Mouse (Mus musculus): ENCODE measurements around the gene Axl.

Axl gene

DNA sequence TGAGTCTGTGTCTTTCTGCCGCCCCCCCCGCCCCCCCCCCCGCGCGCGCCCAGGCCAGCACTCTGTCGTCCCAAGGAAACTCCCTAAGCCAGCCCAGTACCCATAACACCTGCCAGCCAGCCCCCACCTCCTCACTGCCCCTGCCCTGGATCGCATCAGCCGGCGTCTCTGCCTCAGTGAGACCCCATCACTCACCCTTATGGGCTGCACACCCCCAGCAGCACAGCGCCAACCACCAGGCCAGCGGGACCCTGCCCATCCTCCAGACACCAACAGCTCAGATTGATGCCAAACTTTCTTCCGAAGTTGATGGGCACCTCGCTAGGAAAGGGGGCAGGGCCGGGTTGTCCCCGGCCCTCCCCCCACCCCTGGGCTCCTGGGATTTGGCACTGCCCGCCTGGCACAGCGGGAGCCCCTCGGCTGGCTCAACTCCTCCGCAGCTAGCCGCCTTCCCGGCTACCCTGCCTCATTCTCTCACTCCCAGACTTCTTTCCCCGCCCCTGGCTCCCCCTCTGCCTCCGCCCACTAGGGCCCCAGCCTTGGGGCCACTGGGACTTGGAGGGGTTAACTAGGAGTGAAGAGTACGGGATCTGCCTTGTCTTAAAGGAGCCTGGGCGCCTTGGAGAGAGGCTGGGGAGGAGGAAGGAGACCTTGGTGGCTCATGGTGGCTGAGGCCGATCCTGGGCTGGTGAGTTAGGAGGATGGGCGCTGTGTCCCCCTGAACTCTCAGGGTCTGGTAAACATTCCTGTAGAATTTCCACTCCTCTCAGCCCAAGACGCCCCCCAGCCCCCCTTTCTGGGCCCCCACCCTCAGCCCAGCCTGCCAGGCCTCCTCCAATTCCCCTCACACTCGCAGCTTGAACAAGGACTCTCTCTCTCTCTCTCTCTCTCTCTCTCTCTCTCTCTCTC, at the start of gene Axl:
Gene Axl (minus strand): TSS at position 486 of the 909 bp plus-strand sequence.
- no peak for DNase-seq (ENCODE audit: low read depth, low spot score)

DNA sequence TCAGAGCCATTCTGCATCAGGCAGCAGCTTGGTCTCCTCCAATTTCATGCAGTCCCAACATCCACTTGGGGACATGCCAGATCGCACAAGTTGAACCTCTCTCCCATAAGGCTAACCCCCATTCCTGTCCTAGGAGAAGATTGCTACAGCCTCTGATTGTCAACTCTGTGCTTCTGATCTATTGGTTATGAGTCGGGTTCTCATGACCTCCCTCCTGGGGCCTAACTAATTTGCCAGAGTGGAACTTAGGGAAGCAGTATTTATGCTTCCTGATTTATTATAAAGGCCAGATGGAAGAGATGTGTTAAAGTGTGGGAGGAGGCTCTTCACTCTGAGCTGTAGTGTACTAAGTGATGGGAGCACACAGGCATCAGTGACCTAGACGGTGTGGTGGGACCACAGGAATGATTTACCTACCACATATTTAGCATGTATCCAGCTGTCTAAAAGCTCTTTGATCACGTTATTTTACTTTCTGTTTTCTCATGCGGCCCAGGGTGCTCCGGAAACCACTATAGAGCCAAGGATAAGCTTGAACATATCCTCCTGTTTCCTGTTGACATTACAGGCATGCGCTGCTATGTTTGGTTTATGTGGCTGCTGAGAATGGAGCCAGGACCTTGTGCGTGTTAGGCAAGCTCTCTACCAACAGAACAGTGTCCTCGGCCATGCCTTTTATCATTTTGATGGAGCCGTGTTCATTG, 46.8 kb upstream of the Axl start:
- no peak for DNase-seq (ENCODE audit: low read depth, low spot score)

DNA sequence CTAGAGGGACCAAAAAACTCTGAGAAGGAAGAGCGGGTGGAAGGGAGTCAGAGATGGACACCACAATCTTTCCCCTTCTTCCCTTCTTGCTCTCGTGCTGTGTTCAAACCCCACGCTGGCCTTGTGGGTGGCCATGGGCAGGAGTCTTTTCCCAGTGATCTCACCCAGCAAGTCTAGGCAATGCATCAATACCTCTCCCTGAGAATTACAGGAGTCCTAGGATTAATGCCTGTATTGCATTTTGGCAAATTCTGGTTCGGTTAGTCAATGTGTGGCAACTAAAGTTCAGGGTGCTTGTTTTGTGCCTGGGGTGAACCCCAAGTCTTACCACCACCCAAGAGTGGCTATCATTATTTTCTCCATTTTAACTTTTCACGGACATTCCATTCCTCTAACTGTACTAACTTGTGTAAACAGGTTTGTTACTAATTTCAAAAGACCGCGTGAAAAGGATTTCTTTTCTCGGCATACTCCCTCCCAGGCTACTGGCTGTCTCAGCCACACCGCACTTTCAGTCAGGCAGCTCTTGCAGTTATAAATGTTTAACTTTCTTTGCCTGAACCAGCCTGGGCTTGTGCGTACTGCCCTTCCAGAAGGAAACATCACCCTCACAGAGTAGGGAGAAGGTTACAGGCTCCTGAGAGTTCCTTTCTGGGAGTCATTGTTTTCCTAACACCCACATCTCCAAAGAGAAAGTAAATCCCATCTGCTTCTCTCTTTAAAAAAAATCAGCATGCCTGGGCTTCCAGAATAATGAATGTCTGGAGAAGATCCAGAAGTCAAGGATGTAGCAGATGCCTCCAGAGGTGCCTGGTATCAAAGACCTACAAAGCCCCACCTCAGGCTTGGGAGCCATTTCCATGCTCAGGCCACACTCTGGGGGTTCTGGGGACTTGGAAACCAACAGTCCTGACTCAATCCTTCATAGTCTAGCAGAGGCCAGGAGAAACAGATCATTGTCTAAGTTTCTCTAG, 43.3 kb upstream of the Axl start:
- no peak for DNase-seq (ENCODE audit: low read depth, low spot score)

DNA sequence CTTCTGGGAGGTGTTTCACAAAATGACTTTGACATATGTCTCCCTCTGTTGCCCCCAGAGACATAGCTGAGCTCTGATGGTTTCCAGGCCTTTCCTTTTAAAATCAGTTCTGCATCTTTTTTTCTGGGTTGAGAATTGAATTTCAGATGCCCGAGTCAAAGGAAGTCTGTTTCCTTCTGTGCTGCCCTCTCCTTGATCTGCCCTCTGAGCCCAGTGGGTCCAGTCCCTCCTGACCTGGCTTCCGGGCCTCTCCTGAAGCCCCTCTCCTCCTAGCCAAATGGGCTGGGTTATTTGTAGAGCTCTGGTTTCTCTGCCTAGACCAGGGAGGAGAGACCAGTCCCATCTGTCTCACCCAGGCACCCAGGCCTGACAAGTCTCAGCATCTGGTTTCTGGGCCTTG, 41.7 kb upstream of the Axl start:
- no peak for DNase-seq (ENCODE audit: low read depth, low spot score)

DNA sequence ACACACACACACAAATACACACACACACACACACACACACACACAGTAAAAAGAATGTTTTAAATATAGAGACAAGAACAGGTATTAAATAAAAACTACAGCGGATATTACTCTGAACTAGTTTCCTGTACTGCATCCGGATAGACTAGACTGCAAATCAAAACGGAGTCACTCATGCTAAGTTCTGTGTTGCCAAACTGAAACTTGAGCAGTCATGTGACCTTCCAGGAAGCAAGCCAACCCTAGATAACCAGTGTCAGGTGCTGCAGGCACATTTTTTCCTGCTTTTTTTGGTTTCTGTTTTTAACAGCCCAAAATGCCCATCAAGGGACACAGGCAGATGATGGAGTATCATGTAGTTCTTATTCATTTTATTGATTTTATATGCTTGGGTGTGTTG, 38.7 kb upstream of the Axl start:
- DNase-seq (ENCODE audit: low read depth, low spot score), result no peak

DNA sequence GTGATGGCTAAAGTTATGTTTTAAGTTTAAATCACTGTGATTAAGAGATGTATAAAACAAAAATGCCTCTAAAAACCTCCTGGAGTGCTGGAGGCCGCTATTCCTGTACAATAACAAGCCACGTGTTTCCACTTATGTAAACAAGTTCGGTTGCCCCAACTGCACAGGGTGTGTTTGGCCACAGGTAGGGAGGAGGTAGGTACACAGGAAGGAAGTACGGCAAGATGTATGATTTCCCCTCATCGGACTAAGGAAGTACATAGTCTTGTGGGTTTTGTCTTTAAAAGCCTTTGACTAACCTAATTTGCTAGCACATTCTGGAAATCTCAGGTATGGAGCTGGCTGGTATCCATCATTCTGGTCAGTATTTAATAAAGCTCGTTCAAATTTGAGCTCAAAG, 37.5 kb upstream of the Axl start:
- DNase-seq (ENCODE audit: low read depth, low spot score), result no peak

DNA sequence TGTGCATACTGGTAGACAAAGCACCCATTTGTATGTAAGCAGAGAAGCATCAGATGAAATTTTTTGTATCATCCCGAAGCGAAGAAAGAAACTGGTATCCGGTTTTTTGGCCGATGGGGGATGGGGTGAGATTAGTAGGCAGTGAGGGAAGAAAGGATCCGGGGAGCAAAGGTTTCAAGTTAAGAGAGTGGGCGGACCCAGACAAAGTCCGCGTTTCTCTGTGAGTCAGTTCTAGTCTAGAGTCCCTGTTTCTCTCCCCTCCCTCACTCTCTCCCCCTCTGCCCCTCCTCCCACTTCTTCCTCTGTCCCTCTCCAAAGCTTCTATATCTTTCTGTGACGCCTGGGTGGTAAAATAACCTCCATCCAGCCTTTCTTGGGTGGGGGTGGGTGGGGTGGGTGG, 36.5 kb upstream of the Axl start:
- DNase-seq (ENCODE audit: low read depth, low spot score), result no peak

DNA sequence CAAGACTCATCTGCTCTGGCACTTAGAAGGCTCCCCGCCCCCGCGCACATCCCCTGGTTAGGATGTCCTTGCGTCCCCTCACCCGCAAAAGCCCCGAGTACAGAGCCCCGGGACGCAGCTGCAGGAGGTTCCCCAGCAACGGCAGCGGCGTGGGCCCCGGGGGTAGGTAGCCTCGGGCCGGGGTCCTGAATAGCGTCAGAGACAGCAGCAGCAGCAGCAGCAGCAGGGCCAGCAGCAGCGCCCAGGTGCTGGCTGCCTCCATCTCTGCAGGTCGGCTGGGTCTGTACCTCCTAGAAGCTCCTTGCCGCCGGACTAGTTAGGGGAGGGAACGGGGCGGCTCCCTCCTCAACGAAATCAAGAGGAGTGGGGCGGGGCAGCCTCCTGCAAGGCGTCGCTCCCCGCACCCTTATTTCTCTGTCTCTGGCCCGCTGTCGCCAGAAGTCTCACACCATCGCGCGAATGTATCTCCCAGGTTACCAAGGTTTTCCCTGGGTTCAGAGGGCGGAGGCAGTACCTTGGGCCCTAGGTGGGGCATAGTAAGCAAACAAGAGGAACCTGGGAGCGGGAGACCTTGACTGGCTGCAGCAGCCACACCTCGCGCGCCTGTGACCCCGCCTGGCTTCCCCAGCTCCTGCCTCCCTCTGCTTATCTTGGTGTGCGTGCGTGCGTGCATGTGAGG, 27.9 kb upstream of the Axl start, which contains the start of gene Cyp2s1:
Gene Cyp2s1 (minus strand): TSS at position 673 of the 679 bp plus-strand sequence.
- peak; percentile 81 for DNase-seq (ENCODE audit: low read depth, low spot score)

DNA sequence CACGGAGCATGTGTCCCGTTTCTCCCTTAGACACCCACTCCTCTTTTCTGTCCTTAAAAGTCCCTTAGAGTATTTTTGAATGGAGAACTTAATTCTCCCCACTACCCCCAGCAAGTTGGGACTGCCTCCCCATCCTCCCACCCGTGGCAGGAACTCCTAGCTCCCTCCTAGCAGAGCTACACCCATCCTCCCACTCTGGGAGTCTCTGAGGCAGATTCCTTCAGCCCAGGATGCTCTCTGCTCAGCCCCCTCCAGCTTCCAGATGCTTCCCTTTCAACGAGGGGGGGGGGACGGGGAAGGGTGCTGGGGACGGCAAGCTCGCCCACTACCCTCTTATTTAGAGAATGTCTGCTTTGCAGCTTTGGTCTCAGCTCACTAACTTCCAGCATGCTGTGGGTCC, 27.1 kb upstream of the Axl start:
- no peak for DNase-seq (ENCODE audit: low read depth, low spot score)

DNA sequence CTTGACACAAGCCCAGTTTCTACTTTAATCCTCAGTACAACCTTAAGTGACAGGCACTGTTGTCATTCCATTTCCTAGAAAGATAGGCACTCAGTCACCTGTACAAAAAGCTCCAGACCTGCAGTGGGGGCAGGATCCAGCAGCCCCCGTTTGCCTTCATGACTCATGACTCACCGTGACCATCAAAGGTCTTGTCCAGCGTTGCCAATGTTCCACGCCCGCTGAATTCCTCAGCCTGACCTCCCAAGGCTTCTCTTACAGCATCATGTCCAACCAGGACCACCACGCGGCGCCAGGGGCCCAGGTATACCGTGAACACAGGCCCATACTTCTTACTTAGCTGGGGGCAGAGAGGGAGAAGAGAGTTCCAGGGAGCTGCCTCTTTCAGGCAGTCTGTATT, 26.2 kb upstream of the Axl start:
- DNase-seq (ENCODE audit: low read depth, low spot score), result no peak

DNA sequence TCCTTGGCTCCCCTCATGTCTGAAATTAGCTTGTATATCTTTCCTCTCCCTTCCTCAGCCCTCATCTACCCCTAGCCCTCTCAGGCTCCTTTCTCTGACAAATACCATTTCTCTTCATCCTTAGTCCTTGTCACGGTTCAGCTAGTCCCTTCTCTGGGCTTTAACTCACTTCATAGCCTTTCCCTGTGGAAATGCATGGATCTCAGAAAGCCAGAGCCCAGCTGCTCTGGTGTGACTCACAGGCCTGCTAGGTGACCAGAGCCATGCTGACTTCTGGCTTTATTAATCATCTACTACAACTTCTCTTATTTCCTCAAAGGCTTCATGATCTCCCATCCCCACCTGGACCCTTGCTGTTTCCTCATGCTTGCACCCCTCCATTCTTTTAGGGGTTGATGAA, 23.7 kb upstream of the Axl start:
- no peak for DNase-seq (ENCODE audit: low read depth, low spot score)

DNA sequence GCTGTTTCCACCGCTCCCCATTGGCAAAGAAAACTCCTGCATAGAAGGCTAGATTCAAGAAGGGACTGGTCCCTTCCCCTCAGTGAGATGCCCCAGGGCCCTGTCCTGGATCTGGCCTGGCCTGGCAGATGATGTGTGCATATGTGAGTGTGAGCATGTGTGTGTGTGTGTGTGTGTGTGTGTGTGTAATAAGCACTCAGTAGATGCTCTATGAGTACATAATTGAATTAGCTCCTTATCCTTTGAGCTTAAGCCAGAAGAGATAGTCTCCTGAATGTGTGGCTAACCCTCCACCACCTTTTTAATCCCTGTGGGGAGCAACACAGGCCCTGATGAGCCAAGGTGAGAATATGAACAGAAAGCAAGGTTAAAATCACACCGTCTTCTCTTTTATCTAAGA, 23.2 kb upstream of the Axl start:
- no peak for DNase-seq (ENCODE audit: low read depth, low spot score)

DNA sequence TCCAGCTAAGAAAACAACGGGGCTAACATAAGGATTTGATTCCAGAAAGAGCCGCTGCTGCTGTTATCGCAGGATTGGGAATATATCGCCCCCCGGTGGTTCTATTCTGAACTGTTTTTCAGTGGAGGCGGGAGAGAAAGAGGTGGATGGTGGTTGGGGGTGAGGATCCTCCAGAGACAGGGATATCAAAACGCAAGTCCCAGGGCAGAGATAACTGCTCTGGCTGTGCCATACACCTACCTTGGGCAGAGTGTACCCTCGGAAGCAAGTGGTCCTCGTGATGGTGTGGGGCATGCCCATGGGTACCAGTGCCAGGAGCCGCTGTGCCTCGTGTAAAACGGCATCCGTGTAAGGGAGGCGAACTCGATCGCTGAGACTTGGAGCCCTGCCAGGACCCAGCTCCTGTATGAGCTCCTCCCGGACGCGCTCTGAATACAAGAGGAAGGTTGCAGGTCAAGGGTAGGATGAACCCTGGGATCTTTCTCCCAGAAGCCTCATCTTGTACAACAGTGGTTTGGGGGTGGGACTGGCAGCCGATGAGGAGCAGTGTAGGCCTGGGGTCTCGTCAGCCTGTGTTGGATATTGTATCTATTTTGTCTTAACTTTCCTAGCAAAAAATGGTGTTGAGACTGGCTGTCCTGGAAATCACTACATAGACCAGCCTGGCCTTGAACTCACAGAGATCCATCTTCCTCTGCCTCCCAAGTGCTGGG, 17.3 kb upstream of the Axl start:
- no peak for DNase-seq (ENCODE audit: low read depth, low spot score)

DNA sequence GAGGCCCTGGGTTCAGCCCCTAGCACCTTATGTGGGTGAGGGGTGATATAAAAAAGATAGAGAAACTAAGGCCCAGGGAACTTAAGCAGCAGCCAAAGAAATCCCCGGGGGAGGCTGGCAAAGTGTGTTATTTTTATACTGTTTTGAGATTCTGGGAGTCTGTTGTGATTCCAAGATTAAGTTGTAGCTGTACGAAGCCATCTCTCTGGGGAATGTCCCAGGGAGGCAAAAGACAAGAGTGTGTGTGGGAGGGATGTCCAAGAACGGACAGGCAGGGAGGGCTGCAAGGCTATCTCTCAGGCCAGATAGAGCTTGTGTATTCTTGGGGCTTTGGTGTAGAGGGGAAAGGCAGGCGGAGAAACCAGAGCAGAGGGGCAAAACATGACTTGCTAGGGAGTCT, 16.3 kb upstream of the Axl start:
- DNase-seq (ENCODE audit: low read depth, low spot score), result no peak

DNA sequence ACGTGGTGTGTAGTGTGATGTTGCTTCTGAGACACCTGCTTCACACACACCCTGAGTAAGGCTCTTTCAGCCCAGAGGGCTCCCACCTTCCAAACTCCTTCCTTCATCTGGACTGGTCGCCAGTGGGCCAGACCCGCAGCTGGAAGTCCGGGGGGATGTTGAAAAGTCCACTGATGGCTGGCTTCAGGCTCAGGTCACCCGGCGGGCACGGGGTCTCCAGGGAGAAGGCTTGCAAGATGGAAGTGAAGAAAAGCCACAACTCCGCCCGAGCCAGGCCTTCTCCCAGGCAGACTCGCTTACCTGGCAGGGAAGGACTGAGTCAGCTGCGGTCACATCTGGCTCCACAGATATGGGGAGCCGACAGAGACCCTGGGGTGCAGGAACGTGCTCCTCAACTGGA, 15.0 kb upstream of the Axl start:
- no peak for DNase-seq (ENCODE audit: low read depth, low spot score)

DNA sequence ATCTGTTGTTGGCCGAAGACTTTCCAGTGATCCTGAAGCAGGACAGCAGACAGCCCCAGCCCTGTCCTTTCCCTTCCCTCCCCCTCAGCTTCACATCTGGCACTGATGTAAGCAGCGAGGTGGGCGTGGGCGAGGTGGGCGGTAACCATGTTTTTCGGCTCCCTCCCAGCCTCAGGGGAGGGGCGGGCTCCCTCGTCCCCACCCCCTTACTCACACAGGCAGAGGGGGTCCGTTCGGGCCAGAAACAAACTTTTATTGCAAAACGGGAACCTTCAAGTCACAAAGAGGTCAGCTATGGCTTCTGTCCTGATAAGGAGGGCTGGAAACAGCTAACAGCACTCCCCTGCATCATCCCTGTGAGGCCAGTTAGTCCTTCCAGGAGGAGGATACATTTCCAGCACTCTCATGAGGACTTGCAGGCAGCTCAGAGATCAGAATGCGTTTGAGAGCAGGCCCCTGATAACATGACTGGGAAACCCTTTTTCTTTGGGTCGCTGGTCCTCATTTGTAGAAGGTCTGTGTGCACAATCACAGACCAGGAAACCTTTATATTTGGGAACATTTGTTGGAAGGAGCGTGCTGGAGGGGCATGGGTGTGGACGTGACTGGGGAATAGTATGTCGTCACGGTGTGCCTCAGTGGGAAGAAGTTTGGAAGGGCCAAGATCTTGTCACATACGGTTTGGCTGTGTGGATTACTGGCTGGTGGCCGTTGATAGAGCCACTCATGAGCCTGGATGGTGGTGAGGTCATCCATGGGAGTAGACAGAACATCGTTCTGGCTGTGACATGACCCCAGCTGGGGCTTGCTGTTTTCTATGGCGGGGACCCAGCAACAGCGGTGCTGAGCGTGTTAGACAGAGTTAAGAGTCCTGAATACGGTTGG, 14.0 kb upstream of the Axl start:
- DNase-seq (ENCODE audit: low read depth, low spot score), result no peak

DNA sequence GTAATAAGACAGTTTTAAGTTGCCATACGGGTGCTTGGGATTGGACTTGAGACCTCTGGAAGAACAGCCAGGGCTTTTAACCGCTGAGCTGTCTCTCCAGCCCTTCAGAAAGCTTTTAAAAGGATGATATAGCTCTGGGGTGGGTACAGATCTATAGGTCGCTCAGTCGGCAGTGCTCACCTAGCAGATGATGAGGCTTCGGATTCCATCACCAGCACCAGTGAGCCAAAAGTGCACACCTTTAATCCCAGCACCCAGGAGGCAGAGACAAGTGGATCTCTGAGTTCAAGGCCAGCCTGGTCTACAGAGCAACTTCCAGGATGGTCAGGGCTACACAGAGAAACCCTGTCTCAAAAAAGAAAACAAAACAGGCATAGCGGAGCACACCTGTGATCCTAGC, 12.5 kb upstream of the Axl start:
- no peak for DNase-seq (ENCODE audit: low read depth, low spot score)

DNA sequence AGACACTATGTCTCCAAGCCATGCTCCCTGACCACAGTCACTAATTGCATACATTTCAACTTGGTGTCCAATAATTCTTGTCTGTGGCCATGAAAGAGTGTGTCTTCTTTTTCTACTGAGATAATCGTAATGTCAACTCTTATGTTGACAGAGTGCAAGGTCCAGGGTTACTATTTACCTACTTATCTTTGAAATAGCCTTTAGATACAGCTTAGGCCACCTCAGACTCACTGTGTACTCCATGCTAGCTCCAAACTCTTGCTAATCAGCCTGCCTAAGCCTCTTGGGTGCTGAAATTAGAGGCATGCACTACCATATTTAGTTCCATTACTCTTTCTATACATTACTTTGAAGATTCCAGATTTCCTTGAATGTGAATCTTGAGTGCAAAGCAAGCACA, 10.9 kb upstream of the Axl start:
- no peak for DNase-seq (ENCODE audit: low read depth, low spot score)

DNA sequence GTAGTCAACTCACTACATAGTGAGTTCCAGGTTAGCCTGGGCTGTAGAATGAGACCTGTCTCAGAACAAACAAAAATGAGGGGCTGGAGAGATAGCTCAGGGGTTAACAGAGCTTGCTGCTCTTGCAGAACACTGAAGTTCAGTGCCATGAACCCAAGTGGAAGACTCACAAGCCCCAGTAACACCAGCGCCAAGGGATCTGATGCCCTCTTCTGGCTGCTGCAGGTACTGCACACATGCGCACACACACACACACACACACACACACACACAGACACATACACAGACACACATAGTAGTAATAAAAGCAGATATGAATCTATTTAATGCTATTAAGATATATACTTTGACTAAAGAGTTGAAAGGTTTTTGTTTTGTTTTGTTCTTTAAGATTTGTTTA, 10.0 kb upstream of the Axl start:
- no peak for DNase-seq (ENCODE audit: low read depth, low spot score)

DNA sequence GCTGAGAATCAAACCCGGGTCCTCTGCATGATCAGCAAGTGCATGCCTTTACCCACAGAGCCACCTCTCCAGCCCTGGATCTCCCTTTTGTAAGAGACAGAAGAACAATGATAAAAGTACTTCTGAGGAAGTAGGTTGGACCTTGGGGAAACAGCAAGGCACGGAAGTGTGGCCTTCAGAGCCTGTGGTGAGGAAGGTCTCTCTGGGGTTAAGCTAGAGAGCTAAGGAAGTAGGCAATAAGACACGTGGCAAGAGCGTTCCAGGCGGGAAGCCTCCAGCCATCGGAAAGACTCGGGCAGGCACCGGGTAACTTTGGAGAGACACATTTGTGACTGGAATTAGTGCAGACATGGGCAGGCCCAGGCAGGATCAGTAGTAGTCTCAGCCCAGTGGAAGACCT, 6.3 kb upstream of the Axl start:
- no peak for DNase-seq (ENCODE audit: low read depth, low spot score)

All from WW6 (cell line).